Mouse (Mus musculus): ENCODE data around the gene Ppm1e. TPM values are rescaled to one million over a fixed set of nuclear protein-coding genes. Genes with fewer than 3 reads are reported as not detected.

The Ppm1e gene
- total RNA-seq, 1 experiment, result 0.54 TPM

DNA sequence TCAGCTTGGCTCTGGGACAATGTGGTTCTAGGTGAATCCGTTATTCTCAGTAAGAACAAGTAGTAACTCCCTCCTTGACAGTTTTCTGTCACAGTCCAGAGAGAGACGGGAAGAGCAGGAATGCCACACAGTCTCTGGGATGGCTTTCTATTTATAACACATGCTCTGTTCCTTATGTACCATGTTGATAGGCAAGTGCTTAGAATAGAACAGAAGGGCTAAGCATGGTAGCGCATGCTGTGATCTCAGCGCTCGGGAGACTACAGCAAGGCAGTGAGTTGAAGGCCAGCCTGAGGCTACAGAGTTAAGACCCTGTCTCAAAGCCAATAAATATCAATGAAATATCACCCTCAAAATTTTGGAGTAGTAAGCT lies 111.3 kb downstream of the Ppm1e start:
- DNase-seq (ENCODE audit: low read depth, low spot score), result no peak
- no peak for TF ChIP-seq HCFC1 (IDR thresholded peaks at IDR 0.05; ENCODE audit: borderline replicate concordance, insufficient read depth, low read length)
- no peak for TF ChIP-seq CHD2 (IDR thresholded peaks at IDR 0.05; ENCODE audit: low read depth, low read length)
- no peak for TF ChIP-seq MAFK (IDR thresholded peaks at IDR 0.05; ENCODE audit: insufficient read depth, low read depth, low read length)
- no peak for TF ChIP-seq ZNF384 (IDR thresholded peaks at IDR 0.05; ENCODE audit: low read depth, low read length)
- TF ChIP-seq ZC3H11A (IDR thresholded peaks at IDR 0.05; ENCODE audit: borderline replicate concordance, low read depth, low read length), result no peak
- no peak overlapping the region for H3K9ac ChIP-seq (ENCODE audit: insufficient read depth, low read depth, low read length, poor library complexity, severe bottlenecking)
- peaks cover 2% of the 10 kb centered on the region; the same call in 1 of the 2 replicates for H3K36me3 ChIP-seq (ENCODE audit: control insufficient read depth, insufficient read depth, low read length, poor library complexity, severe bottlenecking)
- no peaks in the 10 kb centered on the region for H3K9me3 ChIP-seq (ENCODE audit: control insufficient read depth, insufficient read depth, low read depth, low read length)
- H3K4me3 ChIP-seq (ENCODE audit: insufficient read depth in 1 of 2, low read depth in 1 of 2, low read length in 2 of 2, poor library complexity in 1 of 2, severe bottlenecking in 1 of 2), result no peak overlapping the region
- in situ Hi-C loops (cut with MboI; ENCODE audit: low sequenced_read_pairs in 2 of 2, unreplicated experiment in 2 of 2), result no loop called here
- peaks cover 0 to 9% of the 10 kb centered on the region in 2 experiments; a peak in 1 of 4 replicates for H3K4me1 ChIP-seq (ENCODE audit: control insufficient read depth in 2 of 2, insufficient read depth in 2 of 2, low read length in 2 of 2, poor library complexity in 1 of 2)
- no peak overlapping the region for H3K27ac ChIP-seq (ENCODE audit: insufficient read depth, low read depth, low read length, poor library complexity, severe bottlenecking)

DNA sequence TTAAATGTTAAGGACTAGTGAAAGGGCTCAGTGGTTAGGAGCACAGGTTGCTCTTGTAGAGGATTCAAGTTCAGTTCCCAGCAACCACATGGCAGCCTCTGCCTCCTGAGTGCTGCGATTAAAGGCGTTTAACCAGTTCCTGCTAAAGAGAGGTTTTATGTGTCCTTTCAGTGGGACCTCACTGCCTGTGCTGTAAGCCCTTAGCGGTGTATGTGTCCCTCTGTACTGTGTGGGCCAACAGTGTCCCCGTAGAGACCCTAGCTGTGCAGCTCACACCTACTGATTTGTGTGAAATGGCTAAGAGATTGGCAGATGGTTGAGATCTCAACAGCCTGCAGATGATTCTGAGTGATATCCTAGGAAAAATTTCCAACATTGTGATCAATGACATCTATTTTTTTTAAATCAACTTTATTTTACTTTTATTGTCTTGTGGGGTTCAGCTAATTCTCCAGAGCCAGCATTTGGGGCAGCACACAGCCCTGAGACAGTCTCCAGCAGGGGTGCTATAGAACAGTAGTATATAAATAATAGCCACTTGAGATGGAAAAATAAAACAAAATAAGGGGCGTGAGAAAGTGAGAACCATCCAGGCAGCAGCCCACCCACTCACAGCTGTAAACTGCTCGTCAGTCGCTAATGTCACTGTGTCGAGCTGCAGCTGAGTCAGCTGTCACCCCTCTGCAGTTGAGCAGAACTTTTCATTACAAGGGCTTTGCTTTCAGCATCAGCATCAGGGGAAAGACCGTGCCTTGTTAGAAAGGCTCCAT lies 111.9 kb downstream of the Ppm1e start:
- DNase-seq (ENCODE audit: low read depth, low spot score), result no peak
- Histone ChIP-seq H3K9ac (ENCODE audit: insufficient read depth, low read depth, low read length, poor library complexity, severe bottlenecking) (no peak overlapping the region), H3K27ac (ENCODE audit: insufficient read depth, low read depth, low read length, poor library complexity, severe bottlenecking) (no peak overlapping the region), H3K9me3 (ENCODE audit: control insufficient read depth, insufficient read depth, low read depth, low read length) (no peaks in the 10 kb centered on the region), H3K4me3 (ENCODE audit: insufficient read depth in 1 of 2, low read depth in 1 of 2, low read length in 2 of 2, poor library complexity in 1 of 2, severe bottlenecking in 1 of 2) (no peak overlapping the region), H3K36me3 (ENCODE audit: control insufficient read depth, insufficient read depth, low read length, poor library complexity, severe bottlenecking) (peaks cover 2% of the 10 kb centered on the region; the same call in 1 of the 2 replicates), H3K4me1 (ENCODE audit: control insufficient read depth in 2 of 2, insufficient read depth in 2 of 2, low read length in 2 of 2, poor library complexity in 1 of 2) (peaks cover 0 to 6% of the 10 kb centered on the region in 2 experiments; a peak in 1 of 4 replicates)
- no peak for TF ChIP-seq CHD2 (IDR thresholded peaks at IDR 0.05; ENCODE audit: low read depth, low read length)
- no peak for TF ChIP-seq HCFC1 (IDR thresholded peaks at IDR 0.05; ENCODE audit: borderline replicate concordance, insufficient read depth, low read length)
- TF ChIP-seq ZNF384 (IDR thresholded peaks at IDR 0.05; ENCODE audit: low read depth, low read length), result no peak
- TF ChIP-seq MAFK (IDR thresholded peaks at IDR 0.05; ENCODE audit: insufficient read depth, low read depth, low read length), result no peak
- TF ChIP-seq ZC3H11A (IDR thresholded peaks at IDR 0.05; ENCODE audit: borderline replicate concordance, low read depth, low read length), result no peak
- in situ Hi-C loops (cut with MboI; ENCODE audit: low sequenced_read_pairs in 2 of 2, unreplicated experiment in 2 of 2), result no loop called here

DNA sequence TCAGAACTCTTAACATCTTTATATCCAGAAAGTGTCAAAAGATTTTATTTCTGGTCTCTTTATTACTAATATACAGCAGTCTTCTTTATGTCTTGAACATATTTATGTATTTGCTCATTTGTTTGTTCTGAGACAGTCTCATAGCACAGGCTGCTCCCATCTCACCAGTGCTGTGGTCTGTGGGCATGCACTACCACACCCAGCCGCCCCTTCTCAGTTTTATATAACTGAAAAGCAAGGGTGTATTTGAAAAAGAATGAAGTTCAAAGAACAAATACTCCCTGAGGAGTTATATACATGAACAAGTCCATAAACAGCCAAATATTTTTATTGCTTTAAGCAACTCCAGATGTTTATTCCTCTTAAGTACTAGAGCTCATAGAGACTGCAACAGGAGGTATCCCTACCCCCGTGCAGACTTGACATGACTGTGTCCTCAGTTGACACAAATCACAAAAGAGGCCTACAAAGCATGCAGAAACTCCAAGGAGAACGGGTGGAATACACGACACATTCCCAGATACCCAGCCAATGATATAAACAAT lies 112.6 kb downstream of the Ppm1e start:
- no peak for TF ChIP-seq HCFC1 (IDR thresholded peaks at IDR 0.05; ENCODE audit: borderline replicate concordance, insufficient read depth, low read length)
- TF ChIP-seq MAFK (IDR thresholded peaks at IDR 0.05; ENCODE audit: insufficient read depth, low read depth, low read length), result no peak
- TF ChIP-seq CHD2 (IDR thresholded peaks at IDR 0.05; ENCODE audit: low read depth, low read length), result no peak
- no peak for TF ChIP-seq ZNF384 (IDR thresholded peaks at IDR 0.05; ENCODE audit: low read depth, low read length)
- TF ChIP-seq ZC3H11A (IDR thresholded peaks at IDR 0.05; ENCODE audit: borderline replicate concordance, low read depth, low read length), result no peak
- no peak overlapping the region for H3K27ac ChIP-seq (ENCODE audit: insufficient read depth, low read depth, low read length, poor library complexity, severe bottlenecking)
- no peak overlapping the region for H3K4me3 ChIP-seq (ENCODE audit: insufficient read depth in 1 of 2, low read depth in 1 of 2, low read length in 2 of 2, poor library complexity in 1 of 2, severe bottlenecking in 1 of 2)
- in situ Hi-C loops (cut with MboI; ENCODE audit: low sequenced_read_pairs in 2 of 2, unreplicated experiment in 2 of 2), result no loop called here
- H3K9ac ChIP-seq (ENCODE audit: insufficient read depth, low read depth, low read length, poor library complexity, severe bottlenecking), result no peak overlapping the region
- peaks cover 0 to 6% of the 10 kb centered on the region in 2 experiments; a peak in 1 of 4 replicates for H3K4me1 ChIP-seq (ENCODE audit: control insufficient read depth in 2 of 2, insufficient read depth in 2 of 2, low read length in 2 of 2, poor library complexity in 1 of 2)
- no peaks in the 10 kb centered on the region for H3K9me3 ChIP-seq (ENCODE audit: control insufficient read depth, insufficient read depth, low read depth, low read length)
- peaks cover 2% of the 10 kb centered on the region; the same call in 1 of the 2 replicates for H3K36me3 ChIP-seq (ENCODE audit: control insufficient read depth, insufficient read depth, low read length, poor library complexity, severe bottlenecking)
- no peak for DNase-seq (ENCODE audit: low read depth, low spot score)

DNA sequence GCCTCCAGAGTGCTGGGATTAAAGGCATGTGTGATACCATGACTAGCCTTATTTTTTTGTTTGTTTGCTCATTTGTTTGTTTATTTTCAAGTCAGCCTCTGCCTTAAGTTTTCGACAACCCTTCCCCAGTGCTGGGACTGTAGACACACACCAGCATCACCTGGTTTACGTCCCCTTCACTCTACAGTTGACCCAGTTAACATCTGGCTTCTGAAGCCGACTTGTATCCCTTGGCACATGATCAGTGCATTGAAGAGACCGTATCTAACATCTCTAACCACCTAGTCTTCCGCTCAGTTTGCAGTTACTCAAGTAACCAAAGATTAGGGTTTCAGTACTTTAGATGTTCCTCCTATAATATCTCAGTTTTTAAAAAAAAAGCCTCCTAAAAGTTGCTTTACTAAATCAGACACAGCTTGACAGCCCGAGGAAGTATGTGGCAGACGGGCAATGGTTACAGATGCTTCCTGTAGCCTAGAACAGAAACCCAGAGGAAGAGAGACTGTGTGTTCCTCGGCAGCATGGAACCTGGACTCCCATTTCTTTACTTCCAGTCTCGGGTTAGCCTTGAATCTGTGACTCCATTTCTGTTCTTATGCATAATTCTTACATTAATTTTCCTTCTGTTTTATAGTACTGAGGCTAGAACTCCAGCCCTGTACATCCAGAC lies 113.5 kb downstream of the Ppm1e start:
- Histone ChIP-seq H3K9ac (ENCODE audit: insufficient read depth, low read depth, low read length, poor library complexity, severe bottlenecking) (no peak overlapping the region), H3K9me3 (ENCODE audit: control insufficient read depth, insufficient read depth, low read depth, low read length) (no peaks in the 10 kb centered on the region), H3K36me3 (ENCODE audit: control insufficient read depth, insufficient read depth, low read length, poor library complexity, severe bottlenecking) (peaks cover 4% of the 10 kb centered on the region; the same call in 1 of the 2 replicates), H3K4me3 (ENCODE audit: insufficient read depth in 1 of 2, low read depth in 1 of 2, low read length in 2 of 2, poor library complexity in 1 of 2, severe bottlenecking in 1 of 2) (no peak overlapping the region), H3K27ac (ENCODE audit: insufficient read depth, low read depth, low read length, poor library complexity, severe bottlenecking) (no peak overlapping the region), H3K4me1 (ENCODE audit: control insufficient read depth in 2 of 2, insufficient read depth in 2 of 2, low read length in 2 of 2, poor library complexity in 1 of 2) (0 out of 4 replicates have a peak, but pooled peaks cover 0 to 2% of the 10 kb centered on the region in 2 experiments)
- TF ChIP-seq ZNF384 (IDR thresholded peaks at IDR 0.05; ENCODE audit: low read depth, low read length) (no peak), HCFC1 (IDR thresholded peaks at IDR 0.05; ENCODE audit: borderline replicate concordance, insufficient read depth, low read length) (no peak), ZC3H11A (IDR thresholded peaks at IDR 0.05; ENCODE audit: borderline replicate concordance, low read depth, low read length) (no peak), CHD2 (IDR thresholded peaks at IDR 0.05; ENCODE audit: low read depth, low read length) (no peak), MAFK (IDR thresholded peaks at IDR 0.05; ENCODE audit: insufficient read depth, low read depth, low read length) (no peak)
- in situ Hi-C loops (cut with MboI; ENCODE audit: low sequenced_read_pairs in 2 of 2, unreplicated experiment in 2 of 2), result no loop called here
- no peak for DNase-seq (ENCODE audit: low read depth, low spot score)

All from ES-E14 (cell line).